Comparison of ENCODE assay signal across 12 mouse cellular contexts in the genomic region with DNA sequence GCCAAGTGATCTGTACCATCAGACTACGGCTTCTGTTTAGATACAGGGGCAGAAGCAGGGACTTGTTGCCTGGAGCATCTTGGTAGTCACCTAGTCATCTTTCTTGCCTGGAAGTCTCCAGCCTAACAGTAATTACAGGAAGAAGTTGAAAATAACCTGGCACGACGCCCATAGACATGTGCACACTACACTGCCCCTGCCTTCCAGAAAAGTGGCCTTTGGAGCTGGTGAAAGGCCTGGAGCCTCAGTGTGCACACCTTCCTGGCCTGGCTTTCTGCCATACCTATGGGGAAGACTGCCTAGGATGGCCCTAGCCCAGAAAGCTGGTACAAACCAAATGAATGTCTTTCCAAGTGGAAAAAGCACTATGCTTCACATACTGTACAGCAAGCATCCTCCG.
DNase-seq lines count a peak whose midpoint lies in the region; ATAC-seq and TF ChIP-seq lines count a peak whose summit lies in the region.
"Had no signal": no experiment of that assay in that cellular context is flagged by ENCODE, and none has a peak within 500 bp of the region (broad histone marks: within the 10 kb centered on the region; RNA-seq: fewer than 3 reads in every experiment).

No protein-coding gene starts in this region.

- H3K27ac ChIP-seq in forebrain, embryonic 16.5 days (ENCODE audit: low read length), result 0 out of 2 replicates have a peak overlapping the region, but pooled peaks have one; percentile 24
- no peak overlapping the region for H3K27ac ChIP-seq in forebrain, embryonic 14.5 days (ENCODE audit: low read depth, low read length)
- no peak overlapping the region for H3K27ac ChIP-seq in MEL (ENCODE audit: control insufficient read depth, low read depth, low read length)
- H3K27ac ChIP-seq in lung, postnatal 0 days (ENCODE audit: low read length), result no peak overlapping the region
- H3K27ac ChIP-seq: limb, embryonic 15.5 days; midbrain, embryonic 15.5 days had no signal

- ATAC-seq in forebrain, embryonic 16.5 days, result no peak
- no peak for ATAC-seq in forebrain, embryonic 14.5 days
- no peak for ATAC-seq in lung, postnatal 0 days
- ATAC-seq: midbrain, embryonic 15.5 days had no signal

- no peak for TF ChIP-seq CTCF in MEL (IDR thresholded peaks at IDR 0.05 in 2 of 3, conservative IDR thresholded peaks at IDR 0.05 in 1 of 3; ENCODE audit: control insufficient read depth in 1 of 3, insufficient read depth in 1 of 3, low read depth in 2 of 3, low read length in 3 of 3, poor library complexity in 1 of 3, severe bottlenecking in 1 of 3)
- no peak for TF ChIP-seq CTCF in lung, postnatal 0 days (IDR thresholded peaks at IDR 0.05)

- WGBS in forebrain, embryonic 16.5 days, result 94% methylated on average over 4 of the region's 4 CpGs
- 95% methylated on average over 4 of the region's 4 CpGs for WGBS in forebrain, embryonic 14.5 days
- WGBS in lung, postnatal 0 days, result 69% methylated on average over 4 of the region's 4 CpGs

- TF ChIP-seq POLR2A in MEL (IDR thresholded peaks at IDR 0.05; ENCODE audit: control insufficient read depth in 1 of 2, insufficient read depth in 1 of 2, low read depth in 1 of 2, low read length in 2 of 2, poor library complexity in 1 of 2), result no peak

- H3K36me3 ChIP-seq in forebrain, embryonic 16.5 days (ENCODE audit: control insufficient read depth, insufficient read depth), result peaks cover 5% of the 10 kb centered on the region
- peaks cover 53% of the 10 kb centered on the region for H3K36me3 ChIP-seq in forebrain, embryonic 14.5 days (ENCODE audit: control insufficient read depth, insufficient read depth, low read length)
- peaks cover 0 to 13% of the 10 kb centered on the region in 2 experiments; a peak in 2 of 4 replicates for H3K36me3 ChIP-seq in MEL (ENCODE audit: control insufficient read depth in 1 of 2, insufficient read depth in 2 of 2, low read length in 2 of 2)
- H3K36me3 ChIP-seq in lung, postnatal 0 days (ENCODE audit: insufficient read depth, low read length), result no peaks in the 10 kb centered on the region
- H3K36me3 ChIP-seq: limb, embryonic 15.5 days; midbrain, embryonic 15.5 days had no signal

- H3K79me2 ChIP-seq in MEL (ENCODE audit: control insufficient read depth, insufficient read depth, low read length, poor library complexity), result no peaks in the 10 kb centered on the region

- no peaks in the 10 kb centered on the region for H3K27me3 ChIP-seq in forebrain, embryonic 16.5 days (replicated peaks; ENCODE audit: control insufficient read depth, insufficient read depth, low read length)
- H3K27me3 ChIP-seq in forebrain, embryonic 14.5 days (replicated peaks; ENCODE audit: control insufficient read depth, insufficient read depth, low read length), result no peaks in the 10 kb centered on the region
- H3K27me3 ChIP-seq in MEL (ENCODE audit: control insufficient read depth in 1 of 2, insufficient read depth in 2 of 2, low read length in 2 of 2), result no peaks in the 10 kb centered on the region
- H3K27me3 ChIP-seq in lung, postnatal 0 days (replicated peaks; ENCODE audit: insufficient read depth, low read length), result no peaks in the 10 kb centered on the region
- H3K27me3 ChIP-seq: limb, embryonic 15.5 days; midbrain, embryonic 15.5 days had no signal

- H3K4me1 ChIP-seq in forebrain, embryonic 16.5 days (replicated peaks; ENCODE audit: control insufficient read depth, insufficient read depth, low read length), result peaks cover 32% of the 10 kb centered on the region
- peaks cover 22% of the 10 kb centered on the region for H3K4me1 ChIP-seq in forebrain, embryonic 14.5 days (ENCODE audit: control insufficient read depth, insufficient read depth, low read length)
- H3K4me1 ChIP-seq in MEL (ENCODE audit: control insufficient read depth in 1 of 2, insufficient read depth in 2 of 2, low read length in 2 of 2), result peaks cover 2 to 18% of the 10 kb centered on the region in 2 experiments; a peak in 3 of 4 replicates
- peaks cover 7% of the 10 kb centered on the region; the same call in 1 of the 2 replicates for H3K4me1 ChIP-seq in lung, postnatal 0 days (ENCODE audit: insufficient read depth, low read depth, low read length)

- no peaks in the 10 kb centered on the region for H3K9me3 ChIP-seq in forebrain, embryonic 16.5 days (ENCODE audit: control insufficient read depth, low read length)
- no peaks in the 10 kb centered on the region for H3K9me3 ChIP-seq in forebrain, embryonic 14.5 days (replicated peaks; ENCODE audit: control insufficient read depth, low read length)
- no peaks in the 10 kb centered on the region for H3K9me3 ChIP-seq in MEL (replicated peaks; ENCODE audit: insufficient read depth, low read length)
- H3K9me3 ChIP-seq in lung, postnatal 0 days (ENCODE audit: low read length), result no peaks in the 10 kb centered on the region
- H3K9me3 ChIP-seq: limb, embryonic 15.5 days; midbrain, embryonic 15.5 days had no signal

- no peak for TF ChIP-seq RAD21 in MEL (IDR thresholded peaks at IDR 0.05; ENCODE audit: low read depth, low read length)

- H3K9ac ChIP-seq in forebrain, embryonic 16.5 days (replicated peaks; ENCODE audit: low read depth, low read length), result no peak overlapping the region
- H3K9ac ChIP-seq in forebrain, embryonic 14.5 days (ENCODE audit: low read length), result no peak overlapping the region
- no peak overlapping the region for H3K9ac ChIP-seq in MEL (ENCODE audit: control insufficient read depth, low read depth, low read length, poor library complexity, severe bottlenecking)
- no peak overlapping the region for H3K9ac ChIP-seq in lung, postnatal 0 days (replicated peaks; ENCODE audit: low read depth)
- H3K9ac ChIP-seq: limb, embryonic 15.5 days; midbrain, embryonic 15.5 days had no signal

- H3K4me3 ChIP-seq in forebrain, embryonic 16.5 days (replicated peaks; ENCODE audit: low read length), result no peak overlapping the region
- no peak overlapping the region for H3K4me3 ChIP-seq in forebrain, embryonic 14.5 days (ENCODE audit: low read depth, low read length)
- no peak overlapping the region for H3K4me3 ChIP-seq in MEL (ENCODE audit: control insufficient read depth in 1 of 2, insufficient read depth in 1 of 2, low read depth in 2 of 2, low read length in 2 of 2)
- H3K4me3 ChIP-seq in lung, postnatal 0 days (ENCODE audit: low read depth, low read length), result no peak overlapping the region
- H3K4me3 ChIP-seq: limb, embryonic 15.5 days; midbrain, embryonic 15.5 days had no signal

- TF ChIP-seq EP300 in MEL (IDR thresholded peaks at IDR 0.05; ENCODE audit: low read depth in 1 of 2, low read length in 2 of 2), result no peak
- TF ChIP-seq EP300 in lung, postnatal 0 days (IDR thresholded peaks at IDR 0.05), result no peak

- H3K4me2 ChIP-seq in forebrain, embryonic 16.5 days (ENCODE audit: low read length), result no peak overlapping the region
- no peak overlapping the region for H3K4me2 ChIP-seq in forebrain, embryonic 14.5 days (ENCODE audit: low read length)
- no peak overlapping the region for H3K4me2 ChIP-seq in lung, postnatal 0 days (replicated peaks; ENCODE audit: low read depth, low read length)
- H3K4me2 ChIP-seq: limb, embryonic 15.5 days; midbrain, embryonic 15.5 days had no signal

- no peak for DNase-seq in forebrain, embryonic 14.5 days (ENCODE audit: low spot score)
- DNase-seq in MEL (ENCODE audit: low read depth, low spot score), result peak; percentile 26
- peak; percentile 41 for DNase-seq in gastrocnemius, postnatal 10 days
- DNase-seq in kidney, adult 9 months, result peak; percentile 92
- DNase-seq in retina, postnatal 1 day, result no peak
- DNase-seq in embryo, embryonic 10 days (ENCODE audit: low spot score), result no peak
- DNase-seq in lung, postnatal 0 days (ENCODE audit: low spot score), result no peak
- DNase-seq: right cerebral cortex, postnatal 14 days; thymus, postnatal 4 days had no signal

TF ChIP-seq in MEL, 35 proteins besides CTCF, POLR2A, EP300 and RAD21:
- no peak for TF ChIP-seq CHD2 (IDR thresholded peaks at IDR 0.05; ENCODE audit: low read length)
- TF ChIP-seq RCOR1 (IDR thresholded peaks at IDR 0.05; ENCODE audit: low read depth, low read length), result no peak
- TF ChIP-seq MAZ (IDR thresholded peaks at IDR 0.05; ENCODE audit: low read depth, low read length), result no peak
- TF ChIP-seq NRF1 (IDR thresholded peaks at IDR 0.05; ENCODE audit: insufficient read depth, low read depth, low read length, poor library complexity, severe bottlenecking), result no peak

Comparison
In these comparisons a context has a peak if more than half of its experiments do, and no peak if none do; other contexts are left out.
1. DNase-seq: peak in MEL (single experiment), gastrocnemius, postnatal 10 days (single experiment) and kidney, adult 9 months (single experiment); none in forebrain, embryonic 14.5 days (single experiment), retina, postnatal 1 day (single experiment), embryo, embryonic 10 days (single experiment) and lung, postnatal 0 days (single experiment).